Mouse (Mus musculus): Measurements from ENCODE around the gene Prkca. TPM values are rescaled to one million over a fixed set of nuclear protein-coding genes. Genes with fewer than 3 reads are reported as not detected.

The Prkca gene
- 6.0 and 8.4 TPM in 2 replicates for total RNA-seq (2012; rRNA removed)

DNA sequence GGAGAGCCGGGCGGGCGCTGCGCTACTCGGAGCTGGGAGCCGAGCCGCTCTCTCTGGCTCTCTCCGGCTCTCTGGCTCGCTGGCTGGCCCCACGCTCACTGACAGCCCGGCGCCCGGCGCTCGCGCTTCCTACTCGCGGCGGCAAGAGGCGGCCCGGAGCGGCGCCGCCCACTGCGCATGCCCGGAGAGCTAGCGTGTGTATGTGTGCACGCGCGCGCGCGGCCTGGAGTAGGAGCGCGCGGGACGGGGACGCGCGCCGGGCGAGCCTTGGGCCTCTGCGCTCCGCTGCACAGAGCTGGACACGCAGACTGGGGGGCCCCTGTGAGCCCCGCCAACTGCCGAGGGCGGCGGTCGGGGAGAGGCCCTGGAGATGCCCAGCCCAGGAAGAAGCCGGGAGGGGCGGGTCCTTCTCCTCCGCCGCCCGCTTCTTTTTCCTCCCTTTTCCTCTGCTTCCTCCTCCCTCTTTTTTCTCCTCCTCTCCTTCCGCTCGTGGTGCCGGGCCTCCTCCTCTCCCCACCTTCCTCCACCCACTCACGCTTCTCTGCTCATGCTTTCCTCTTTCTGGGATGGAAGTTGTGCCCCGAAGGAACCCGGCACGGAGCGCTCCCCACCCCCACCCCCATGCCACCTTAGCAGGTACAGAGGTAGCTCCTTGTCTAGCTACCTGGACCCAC, at the start of gene Prkca:
Gene Prkca, minus strand, starts transcription at position 140 of the 674 bp plus-strand sequence.
- Histone ChIP-seq H3K9ac (ENCODE audit: insufficient read depth, low read depth, low read length, poor library complexity, severe bottlenecking) (peak within 1 kb of the TSS; percentile 56), H3K4me3 (ENCODE audit: insufficient read depth in 1 of 2, low read depth in 1 of 2, low read length in 2 of 2, poor library complexity in 1 of 2, severe bottlenecking in 1 of 2) (peak within 1 kb of the TSS; percentile 75 to 89), H3K9me3 (ENCODE audit: control insufficient read depth, insufficient read depth, low read depth, low read length) (no peaks in the 10 kb centered on the region), H3K27ac (ENCODE audit: insufficient read depth, low read depth, low read length, poor library complexity, severe bottlenecking) (no peak within 1 kb of the TSS), H3K36me3 (ENCODE audit: control insufficient read depth, insufficient read depth, low read length, poor library complexity, severe bottlenecking) (no peaks in the 10 kb centered on the region), H3K4me1 (ENCODE audit: control insufficient read depth in 2 of 2, insufficient read depth in 2 of 2, low read length in 2 of 2, poor library complexity in 1 of 2) (no peaks in the 10 kb centered on the region)
- TF ChIP-seq ZNF384 (IDR thresholded peaks at IDR 0.05; ENCODE audit: low read depth, low read length): no peak
- no peak for TF ChIP-seq CHD2 (IDR thresholded peaks at IDR 0.05; ENCODE audit: low read depth, low read length)
- TF ChIP-seq ZC3H11A (IDR thresholded peaks at IDR 0.05; ENCODE audit: borderline replicate concordance, low read depth, low read length): no peak
- no peak for TF ChIP-seq MAFK (IDR thresholded peaks at IDR 0.05; ENCODE audit: insufficient read depth, low read depth, low read length)
- no peak for TF ChIP-seq HCFC1 (IDR thresholded peaks at IDR 0.05; ENCODE audit: borderline replicate concordance, insufficient read depth, low read length)
- peak; percentile 80 for DNase-seq (ENCODE audit: low read depth, low spot score)
- in situ Hi-C loops (cut with MboI; ENCODE audit: low sequenced_read_pairs in 2 of 2, unreplicated experiment in 2 of 2): no loop called here

DNA sequence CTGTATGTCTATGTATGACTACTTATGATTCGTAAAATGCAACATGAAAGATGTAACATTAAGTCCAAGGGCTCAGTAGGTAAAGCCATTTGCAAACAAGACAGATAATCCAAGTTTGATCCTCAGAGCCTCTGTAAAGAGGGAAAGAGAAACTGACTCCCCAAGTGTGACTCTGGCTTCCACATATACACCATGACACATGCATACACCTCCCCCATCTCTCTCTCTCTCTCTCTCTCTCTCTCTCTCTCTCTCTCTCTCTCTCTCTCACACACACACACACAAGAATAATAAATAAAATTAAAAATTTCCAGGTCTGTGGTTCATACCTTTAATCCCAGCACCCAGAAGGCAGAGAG, 41.9 kb upstream of the Prkca start:
- in situ Hi-C loops (cut with MboI; ENCODE audit: low sequenced_read_pairs in 2 of 2, unreplicated experiment in 2 of 2): loop anchor here (25.0 kb wide), 2 partner anchors 348 to 523 kb away; no protein-coding TSS in a partner anchor
- no peaks in the 10 kb centered on the region for H3K36me3 ChIP-seq (ENCODE audit: control insufficient read depth, insufficient read depth, low read length, poor library complexity, severe bottlenecking)
- no peak overlapping the region for H3K9ac ChIP-seq (ENCODE audit: insufficient read depth, low read depth, low read length, poor library complexity, severe bottlenecking)
- H3K27ac ChIP-seq (ENCODE audit: insufficient read depth, low read depth, low read length, poor library complexity, severe bottlenecking): no peak overlapping the region
- TF ChIP-seq HCFC1 (IDR thresholded peaks at IDR 0.05; ENCODE audit: borderline replicate concordance, insufficient read depth, low read length) (no peak), CHD2 (IDR thresholded peaks at IDR 0.05; ENCODE audit: low read depth, low read length) (no peak), ZNF384 (IDR thresholded peaks at IDR 0.05; ENCODE audit: low read depth, low read length) (no peak), MAFK (IDR thresholded peaks at IDR 0.05; ENCODE audit: insufficient read depth, low read depth, low read length) (no peak), ZC3H11A (IDR thresholded peaks at IDR 0.05; ENCODE audit: borderline replicate concordance, low read depth, low read length) (no peak)
- no peaks in the 10 kb centered on the region for H3K9me3 ChIP-seq (ENCODE audit: control insufficient read depth, insufficient read depth, low read depth, low read length)
- H3K4me1 ChIP-seq (ENCODE audit: control insufficient read depth in 2 of 2, insufficient read depth in 2 of 2, low read length in 2 of 2, poor library complexity in 1 of 2): no peaks in the 10 kb centered on the region
- DNase-seq (ENCODE audit: low read depth, low spot score): no peak
- no peak overlapping the region for H3K4me3 ChIP-seq (ENCODE audit: insufficient read depth in 1 of 2, low read depth in 1 of 2, low read length in 2 of 2, poor library complexity in 1 of 2, severe bottlenecking in 1 of 2)

DNA sequence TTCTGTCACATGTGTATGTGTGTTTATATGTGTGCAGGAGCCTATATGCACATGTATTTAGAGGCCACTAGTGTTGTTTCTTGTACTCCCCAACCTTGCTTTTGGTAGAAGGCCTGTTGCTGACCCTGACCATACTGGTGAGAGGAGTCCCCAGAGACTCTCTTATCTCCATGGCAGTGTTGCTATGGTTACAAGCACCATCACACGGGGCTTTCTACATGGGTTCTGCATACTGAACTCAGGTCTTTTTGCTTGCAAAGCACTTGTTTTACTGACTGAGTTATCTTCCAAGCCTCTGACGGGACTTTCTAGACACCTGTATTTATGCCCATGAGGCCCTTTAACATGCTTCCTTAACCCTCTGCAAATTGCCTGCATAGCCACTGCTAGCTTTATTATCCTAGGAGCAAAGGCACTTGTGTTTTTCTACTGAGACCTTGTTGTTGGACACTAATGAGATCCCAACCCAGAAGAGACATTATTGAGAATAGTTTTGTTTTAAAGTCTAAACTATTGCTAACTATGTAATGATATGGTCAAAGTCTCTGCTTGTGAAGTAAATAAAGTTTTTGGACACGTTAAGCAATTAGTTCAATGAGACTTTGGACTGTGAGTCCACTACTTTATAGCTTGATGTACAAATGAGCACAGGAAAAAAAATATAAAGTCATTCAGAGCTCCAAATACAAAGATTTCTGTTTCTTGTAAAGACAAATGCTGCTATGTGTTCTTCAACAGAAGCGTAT, 41.4 kb upstream of the Prkca start:
- Histone ChIP-seq H3K36me3 (ENCODE audit: control insufficient read depth, insufficient read depth, low read length, poor library complexity, severe bottlenecking) (no peaks in the 10 kb centered on the region), H3K9me3 (ENCODE audit: control insufficient read depth, insufficient read depth, low read depth, low read length) (no peaks in the 10 kb centered on the region), H3K9ac (ENCODE audit: insufficient read depth, low read depth, low read length, poor library complexity, severe bottlenecking) (no peak overlapping the region), H3K4me1 (ENCODE audit: control insufficient read depth in 2 of 2, insufficient read depth in 2 of 2, low read length in 2 of 2, poor library complexity in 1 of 2) (no peaks in the 10 kb centered on the region), H3K4me3 (ENCODE audit: insufficient read depth in 1 of 2, low read depth in 1 of 2, low read length in 2 of 2, poor library complexity in 1 of 2, severe bottlenecking in 1 of 2) (no peak overlapping the region), H3K27ac (ENCODE audit: insufficient read depth, low read depth, low read length, poor library complexity, severe bottlenecking) (no peak overlapping the region)
- no peak for DNase-seq (ENCODE audit: low read depth, low spot score)
- TF ChIP-seq HCFC1 (IDR thresholded peaks at IDR 0.05; ENCODE audit: borderline replicate concordance, insufficient read depth, low read length) (no peak), ZC3H11A (IDR thresholded peaks at IDR 0.05; ENCODE audit: borderline replicate concordance, low read depth, low read length) (no peak)
- in situ Hi-C loops (cut with MboI; ENCODE audit: low sequenced_read_pairs in 2 of 2, unreplicated experiment in 2 of 2): loop anchor here (25.0 kb wide), 2 partner anchors 348 to 523 kb away; no protein-coding TSS in a partner anchor

DNA sequence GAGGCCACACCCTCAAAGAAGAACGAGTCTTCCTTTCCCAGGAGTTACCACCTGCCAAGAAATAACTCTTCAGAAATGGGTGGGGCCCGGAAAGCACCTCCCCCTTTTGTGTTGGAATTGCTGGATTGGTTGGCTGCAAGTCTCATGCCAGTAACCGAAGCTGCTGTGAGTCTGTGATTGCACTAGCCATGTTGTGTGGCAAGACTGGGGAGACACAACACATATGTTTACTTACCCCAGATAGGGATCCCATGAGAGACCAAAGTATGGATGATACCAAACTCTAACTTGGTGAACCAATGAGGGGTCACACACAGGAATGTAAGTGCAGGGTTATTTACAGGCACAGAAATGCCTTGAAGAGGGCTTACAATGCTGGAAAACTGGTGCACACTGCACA, 38.9 kb upstream of the Prkca start:
- in situ Hi-C loops (cut with MboI; ENCODE audit: low sequenced_read_pairs in 2 of 2, unreplicated experiment in 2 of 2): loop anchor here (25.0 kb wide), 2 partner anchors 345 to 520 kb away; no protein-coding TSS in a partner anchor
- Histone ChIP-seq H3K9ac (ENCODE audit: insufficient read depth, low read depth, low read length, poor library complexity, severe bottlenecking) (no peak overlapping the region), H3K4me1 (ENCODE audit: control insufficient read depth in 2 of 2, insufficient read depth in 2 of 2, low read length in 2 of 2, poor library complexity in 1 of 2) (no peaks in the 10 kb centered on the region), H3K4me3 (ENCODE audit: insufficient read depth in 1 of 2, low read depth in 1 of 2, low read length in 2 of 2, poor library complexity in 1 of 2, severe bottlenecking in 1 of 2) (no peak overlapping the region), H3K36me3 (ENCODE audit: control insufficient read depth, insufficient read depth, low read length, poor library complexity, severe bottlenecking) (no peaks in the 10 kb centered on the region), H3K9me3 (ENCODE audit: control insufficient read depth, insufficient read depth, low read depth, low read length) (no peaks in the 10 kb centered on the region), H3K27ac (ENCODE audit: insufficient read depth, low read depth, low read length, poor library complexity, severe bottlenecking) (no peak overlapping the region)
- DNase-seq (ENCODE audit: low read depth, low spot score): no peak
- TF ChIP-seq ZNF384 (IDR thresholded peaks at IDR 0.05; ENCODE audit: low read depth, low read length) (no peak), MAFK (IDR thresholded peaks at IDR 0.05; ENCODE audit: insufficient read depth, low read depth, low read length) (no peak), ZC3H11A (IDR thresholded peaks at IDR 0.05; ENCODE audit: borderline replicate concordance, low read depth, low read length) (no peak), HCFC1 (IDR thresholded peaks at IDR 0.05; ENCODE audit: borderline replicate concordance, insufficient read depth, low read length) (no peak), CHD2 (IDR thresholded peaks at IDR 0.05; ENCODE audit: low read depth, low read length) (no peak)
